Mouse (Mus musculus) Patski (cell line): ENCODE results near the gene Pagr1b. TPM values are rescaled to one million over a fixed set of nuclear protein-coding genes. Genes with fewer than 3 reads are reported as not detected.

Experiments
- ATAC-seq: fragments of 100-300 bp; one replicate; pipeline ENCODE4 v1.8.0; 2021
- CTCF ChIA-PET: fragments of 350-600 bp; sonication (Branson Sonifier 250); formaldehyde crosslinking; loops from one replicate; lab custom pipeline; 2022; ENCODE audit warnings: inconsistent platforms; lab: Charles Lee
- POLR2A ChIA-PET: fragments of 350-600 bp; sonication (Branson Sonifier 250); formaldehyde crosslinking; loops from one replicate; lab custom pipeline; 2022; ENCODE audit warnings: antibody characterized with exemption, inconsistent platforms; lab: Charles Lee
- DNase-seq: peaks from one replicate; pipeline ENCODE4 v3.0.0-alpha.2; 2011; ENCODE audit warnings: low read depth, low spot score
- H3K27me3 ChIP-seq: fragments of 371-371 bp; one replicate; pipeline ENCODE4 v1.5.1; 2021
- CTCF ChIP-seq: fragments of 100-300 bp; IDR thresholded peaks from one replicate; pipeline ENCODE4 v1.5.1; 2021
- in situ Hi-C: fragments of 300-500 bp; cut with MboI; formaldehyde crosslinking; loops from 3 replicates; pipeline ENCODE4 v1.11.1; 2018; ENCODE audit warnings: low pct_unique_long_range_greater_than_20kb, mixed read lengths
- polyA plus RNA-seq: library from polyadenylated mRNA; unstranded; gene quantifications from one replicate; pipeline ENCODE4 v1.2.3, GENCODE M21; 2021

Gene Pagr1b
- 0.33 TPM for polyA plus RNA-seq

GRCm38 (mm10) chr7:127016481-127016485 lies at the start of gene Pagr1b:
Pagr1b (minus strand) TSS chr7:127016484.
- DNase-seq (no peak), ATAC-seq (no peak)
- in situ Hi-C loops: no loop called here
- CTCF ChIA-PET: interaction anchor here (0.9 to 4.7 kb wide), 4 partner anchors 9 to 262 kb away, joined by 3 to 21 read pairs (median 10); no protein-coding TSS in a partner anchor
- POLR2A ChIA-PET: interaction anchor here (1.1 to 3.2 kb wide), 4 partner anchors 10 to 91 kb away, joined by 3 to 31 read pairs (median 4); partner anchors contain the start of gene Maz
- no peak for TF ChIP-seq CTCF
- H3K27me3 ChIP-seq: no peaks in the 10 kb centered on the region

GRCm38 (mm10) chr7:127065538-127065937 lies 49.3 kb upstream of the Pagr1b start:
- no peak for TF ChIP-seq CTCF
- H3K27me3 ChIP-seq: no peaks in the 10 kb centered on the region
- DNase-seq (no peak), ATAC-seq (no peak)
- ChIA-PET CTCF (no interaction called here), POLR2A (no interaction called here)
- in situ Hi-C loops: no loop called here

GRCm38 (mm10) chr7:127055026-127055585 lies 38.8 kb upstream of the Pagr1b start:
- DNase-seq (no peak), ATAC-seq (no peak)
- CTCF ChIA-PET: no interaction called here
- POLR2A ChIA-PET: no interaction called here
- H3K27me3 ChIP-seq: peaks cover 4% of the 10 kb centered on the region
- in situ Hi-C loops: loop anchor here (5.0 kb wide), 1 partner anchor 37 kb away; the partner anchor contains the start of gene AI467606
- no peak for TF ChIP-seq CTCF

GRCm38 (mm10) chr7:127041851-127042672 lies 25.8 kb upstream of the Pagr1b start, which contains the start of gene Kif22:
Kif22 (minus strand) TSS chr7:127042471.
- CTCF ChIA-PET: interaction anchor here (1.1 to 1.6 kb wide), 3 partner anchors 13 to 68 kb away, joined by 3 to 4 read pairs (median 3); no protein-coding TSS in a partner anchor
- POLR2A ChIA-PET: interaction anchor here (0.8 to 1.9 kb wide), 5 partner anchors 10 to 29 kb away, joined by 3 to 5 read pairs (median 3); no protein-coding TSS in a partner anchor
- no peaks in the 10 kb centered on the region for H3K27me3 ChIP-seq
- DNase-seq (peak; percentile 50), ATAC-seq (peak; percentile 84)
- in situ Hi-C loops: no loop called here
- TF ChIP-seq CTCF: no peak

GRCm38 (mm10) chr7:127031244-127031643 lies 15.0 kb upstream of the Pagr1b start:
- POLR2A ChIA-PET: interaction anchor here (1.4 kb wide), 1 partner anchor 11 kb away, joined by 3 read pairs; the partner anchor contains the start of gene Kif22
- ATAC-seq: no peak
- H3K27me3 ChIP-seq: no peaks in the 10 kb centered on the region
- CTCF ChIA-PET: interaction anchor here (1.4 kb wide), 1 partner anchor 14 kb away, joined by 3 read pairs; the partner anchor contains the start of gene Pagr1a
- in situ Hi-C loops: no loop called here
- no peak for DNase-seq
- no peak for TF ChIP-seq CTCF

GRCm38 (mm10) chr7:127030172-127030571 lies 13.9 kb upstream of the Pagr1b start:
- ATAC-seq (no peak), DNase-seq (no peak)
- CTCF ChIA-PET: interaction anchor here (0.8 to 2.1 kb wide), 2 partner anchors 12 to 38 kb away, joined by 3 to 4 read pairs; partner anchors contain the start of gene Kif22
- in situ Hi-C loops: no loop called here
- TF ChIP-seq CTCF: no peak
- POLR2A ChIA-PET: interaction anchor here (0.8 kb wide), 1 partner anchor 12 kb away, joined by 3 read pairs; the partner anchor contains the start of gene Kif22
- no peaks in the 10 kb centered on the region for H3K27me3 ChIP-seq

GRCm38 (mm10) chr7:127027885-127028284 lies 11.6 kb upstream of the Pagr1b start:
- no peak for ATAC-seq
- CTCF ChIA-PET: interaction anchor here (1.0 to 1.8 kb wide), 3 partner anchors 43 to 83 kb away, joined by 3 to 4 read pairs (median 3); no protein-coding TSS in a partner anchor
- in situ Hi-C loops: no loop called here

GRCm38 (mm10) chr7:127026984-127027726 lies 10.9 kb upstream of the Pagr1b start, which contains the start of gene Maz:
Maz (minus strand) TSS chr7:127027037.
- in situ Hi-C loops: no loop called here
- ChIA-PET POLR2A (interaction anchor here (0.7 to 5.6 kb wide), 4 partner anchors 10 to 44 kb away, joined by 3 to 31 read pairs (median 5); partner anchors contain the start of genes Kif22, Pagr1a and Pagr1b), CTCF (interaction anchor here (1.0 to 1.8 kb wide), 2 partner anchors 44 to 77 kb away, joined by 3 to 4 read pairs; no protein-coding TSS in a partner anchor)
- peak; percentile 44 for ATAC-seq
- peak; percentile 87 for DNase-seq
- no peaks in the 10 kb centered on the region for H3K27me3 ChIP-seq
- TF ChIP-seq CTCF: no peak

More at GRCm38 (mm10) chr7:127027885-127028284, 11.6 kb upstream of the Pagr1b start:
- DNase-seq: no peak
- POLR2A ChIA-PET: interaction anchor here (0.7 to 5.6 kb wide), 5 partner anchors 11 to 62 kb away, joined by 3 to 31 read pairs (median 5); partner anchors contain the start of genes Kif22, Pagr1a and Pagr1b
- TF ChIP-seq CTCF: no peak
- no peaks in the 10 kb centered on the region for H3K27me3 ChIP-seq

GRCm38 (mm10) chr7:127026616-127026983 lies 10.3 kb upstream of the Pagr1b start:
- TF ChIP-seq CTCF: no peak
- DNase-seq (no peak), ATAC-seq (peak; percentile 1)
- ChIA-PET CTCF (interaction anchor here (3.3 kb wide), 1 partner anchor 11 kb away, joined by 21 read pairs; the partner anchor contains the start of genes Mvp, Pagr1a and Pagr1b), POLR2A (interaction anchor here (5.6 kb wide), 1 partner anchor 10 kb away, joined by 31 read pairs; the partner anchor contains the start of genes Pagr1a and Pagr1b)
- H3K27me3 ChIP-seq: no peaks in the 10 kb centered on the region
- in situ Hi-C loops: no loop called here
